Mouse (Mus musculus): ENCODE data around the gene Tpd52l2. TPM values are rescaled to one million over a fixed set of nuclear protein-coding genes. Genes with fewer than 3 reads are reported as not detected.
A peak's percentile ranks its signal among the peaks of the same experiment; 100 is the strongest.
"Not testable (repeated sequence)": the region's sequence is repeated elsewhere in the genome, so short reads cannot be mapped to it uniquely, and the experiment has no call there.

Tpd52l2 gene
- polyA plus RNA-seq, 1 experiment from 2014 or later = 109 TPM

DNA sequence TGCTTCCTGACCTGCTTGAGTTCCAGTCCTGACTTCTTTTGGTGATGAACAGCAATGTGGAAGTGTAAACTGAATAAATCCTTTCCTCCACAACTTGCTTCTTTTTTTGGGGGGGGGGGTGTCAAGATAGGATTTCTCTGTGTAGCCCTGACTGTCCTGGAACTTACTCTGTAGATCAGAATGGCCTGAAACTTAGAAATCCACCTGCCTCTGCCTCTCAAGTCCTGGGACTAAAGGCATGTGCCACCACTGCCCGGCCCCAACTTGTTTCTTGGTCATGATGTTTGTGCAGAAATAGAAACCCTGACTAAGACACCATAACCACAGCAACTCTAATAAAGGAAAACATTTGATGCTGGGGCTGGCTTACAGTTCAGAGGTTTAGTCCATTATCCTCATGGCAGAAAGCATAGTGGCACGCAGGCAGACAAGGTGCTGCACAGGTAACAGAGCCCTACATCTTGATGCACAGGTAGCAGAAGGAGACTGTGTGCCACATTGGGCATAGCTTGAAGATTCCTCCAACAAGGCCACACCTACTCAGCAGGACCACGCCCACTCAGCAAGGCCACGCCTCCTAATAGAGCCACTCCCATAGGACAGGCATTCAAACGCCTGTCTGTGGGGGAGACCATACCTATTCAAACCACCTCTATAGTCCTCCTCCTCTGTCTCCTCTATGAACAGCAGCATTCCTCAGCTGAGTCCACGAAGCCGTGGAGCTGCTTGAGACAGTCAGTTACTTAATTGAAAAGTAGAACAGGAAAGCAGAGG lies 5.3 kb upstream of the Tpd52l2 start:
- Histone ChIP-seq H3K4me2 (no peak overlapping the region), H3K36me3 (no peaks in the 10 kb centered on the region), H3K9ac (no peak overlapping the region), H3K27ac (replicated peaks) (no peak overlapping the region), H3K27me3 (replicated peaks) (0 out of 2 replicates have a peak, but pooled peaks cover 5% of the 10 kb centered on the region), H3K9me3 (no peaks in the 10 kb centered on the region), H3K4me3 (no peak overlapping the region), H3K4me1 (peaks cover 21% of the 10 kb centered on the region)
- WGBS = 29% methylated on average over 7 of the region's 7 CpGs
- ATAC-seq (ENCODE audit: extremely low read depth, insufficient number of reproducible peaks, low FRiP score, low TSS enrichment) = no peak

DNA sequence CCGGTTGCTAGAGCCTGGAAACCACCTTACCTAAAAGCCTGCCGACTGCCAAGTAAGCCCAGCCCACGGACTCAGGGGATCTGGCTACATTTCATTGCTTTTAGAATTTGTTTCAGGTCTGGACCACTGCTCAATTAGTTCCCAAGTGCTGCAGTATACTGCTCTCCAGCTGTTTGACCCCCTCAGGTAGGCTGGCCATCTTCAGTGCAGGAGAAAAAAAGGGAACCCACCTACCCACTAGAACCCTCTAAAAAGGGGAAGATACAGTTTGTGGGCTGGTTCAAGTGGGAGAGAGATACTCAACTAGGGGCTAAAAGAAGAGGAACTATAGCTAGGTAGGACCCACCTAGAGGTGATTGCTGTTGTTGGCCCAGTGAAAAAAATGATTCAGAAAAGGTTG lies 4.7 kb upstream of the Tpd52l2 start:
- Histone ChIP-seq H3K4me3 (no peak overlapping the region), H3K4me2 (no peak overlapping the region), H3K4me1 (peaks cover 17% of the 10 kb centered on the region), H3K9ac (no peak overlapping the region), H3K27me3 (replicated peaks) (0 out of 2 replicates have a peak, but pooled peaks cover 5% of the 10 kb centered on the region), H3K27ac (replicated peaks) (no peak overlapping the region), H3K9me3 (no peaks in the 10 kb centered on the region), H3K36me3 (no peaks in the 10 kb centered on the region)
- WGBS = 62% methylated on average over 3 of the region's 3 CpGs
- no peak for ATAC-seq (ENCODE audit: extremely low read depth, insufficient number of reproducible peaks, low FRiP score, low TSS enrichment)

- Histone ChIP-seq H3K9ac (no peak within 1 kb of the TSS), H3K4me2 (no peak within 1 kb of the TSS), H3K4me3 (no peak within 1 kb of the TSS), H3K27ac (replicated peaks) (no peak within 1 kb of the TSS), H3K4me1 (peaks cover 14% of the 10 kb centered on the region), H3K36me3 (no peaks in the 10 kb centered on the region), H3K27me3 (replicated peaks) (0 out of 2 replicates have a peak, but pooled peaks cover 5% of the 10 kb centered on the region), H3K9me3 (no peaks in the 10 kb centered on the region)
- WGBS = 81% methylated on average over 31 of the region's 31 CpGs
- no peak for ATAC-seq (ENCODE audit: extremely low read depth, insufficient number of reproducible peaks, low FRiP score, low TSS enrichment)
Observed at GRCm38 (mm10) chr2:181493156-181493927, 3.6 kb upstream of the Tpd52l2 start, which contains the start of gene Abhd16b. Gene Abhd16b (plus strand): TSS chr2:181493206.

DNA sequence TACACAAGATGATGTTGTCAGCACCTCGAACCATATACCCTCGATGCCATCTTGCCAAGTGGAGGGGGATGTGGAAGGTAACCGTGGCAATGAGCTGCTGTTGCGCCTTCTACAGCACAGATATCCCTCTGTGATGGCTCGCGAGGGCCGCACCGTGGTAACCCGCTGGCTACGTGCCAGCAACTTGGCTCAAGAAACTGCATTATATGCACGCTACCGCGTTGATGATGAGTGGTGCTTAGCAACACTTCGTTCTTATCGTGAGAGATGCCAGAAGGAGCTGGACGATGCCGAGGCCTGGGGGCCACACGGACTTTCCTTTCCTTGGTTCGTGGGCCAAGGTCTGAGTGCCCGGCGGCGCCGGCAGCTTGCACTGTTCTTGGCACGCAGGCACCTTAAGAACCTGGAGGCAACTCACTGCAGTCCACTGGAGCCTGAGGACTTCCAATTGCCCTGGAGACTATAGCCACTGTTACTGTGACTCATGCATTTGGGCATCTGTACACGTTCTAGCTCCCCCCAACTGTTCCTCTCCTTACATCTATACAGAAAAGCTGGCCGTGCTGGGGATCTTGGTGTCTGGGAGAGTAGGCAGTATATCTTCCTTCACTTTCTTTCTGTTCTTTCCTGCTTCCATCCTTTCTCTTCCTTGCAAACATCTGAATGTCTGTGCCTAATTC lies 2.5 kb upstream of the Tpd52l2 start:
- Histone ChIP-seq H3K27ac (replicated peaks) (no peak overlapping the region), H3K4me1 (peaks cover 19% of the 10 kb centered on the region), H3K9ac (no peak overlapping the region), H3K4me3 (no peak overlapping the region), H3K27me3 (replicated peaks) (0 out of 2 replicates have a peak, but pooled peaks cover 5% of the 10 kb centered on the region), H3K4me2 (no peak overlapping the region), H3K9me3 (no peaks in the 10 kb centered on the region), H3K36me3 (peaks cover 4% of the 10 kb centered on the region)
- 60% methylated on average over 26 of the region's 26 CpGs for WGBS
- no peak for ATAC-seq (ENCODE audit: extremely low read depth, insufficient number of reproducible peaks, low FRiP score, low TSS enrichment)

DNA sequence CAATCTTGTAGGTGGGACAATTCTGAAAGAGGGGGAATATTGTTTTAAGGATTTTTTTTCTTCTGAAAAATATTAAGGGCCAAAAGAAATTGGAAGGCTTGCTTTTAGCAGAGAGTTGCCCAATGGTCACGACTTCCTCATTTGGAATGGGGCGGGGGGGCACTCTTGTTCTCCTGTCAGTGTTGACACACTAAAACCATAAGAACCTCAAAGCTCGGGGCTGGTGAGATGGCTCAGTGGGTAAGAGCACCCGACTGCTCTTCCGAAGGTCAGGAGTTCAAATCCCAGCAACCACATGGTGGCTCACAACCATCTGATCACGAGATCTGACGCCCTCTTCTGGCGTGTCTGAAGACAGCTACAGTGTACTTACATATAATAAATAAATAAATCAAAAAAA lies 1.1 kb upstream of the Tpd52l2 start:
- H3K9me3 ChIP-seq; ATAC-seq (ENCODE audit: extremely low read depth, insufficient number of reproducible peaks, low FRiP score, low TSS enrichment); H3K9ac ChIP-seq; H3K27me3 ChIP-seq (replicated peaks): not testable (repeated sequence)
- Histone ChIP-seq H3K36me3 (peaks cover 18% of the 10 kb centered on the region), H3K4me3 (peak overlapping the region; percentile 88; the same call in 1 of the 2 replicates), H3K4me2 (peak overlapping the region; percentile 79), H3K27ac (replicated peaks) (peak overlapping the region; percentile 95; the same call in 1 of the 2 replicates), H3K4me1 (peaks cover 19% of the 10 kb centered on the region)
- 61% methylated on average over 8 of the region's 8 CpGs for WGBS

- H3K4me2 ChIP-seq = peak overlapping the region; percentile 79
- peaks cover 19% of the 10 kb centered on the region for H3K4me1 ChIP-seq
- H3K4me3 ChIP-seq = peak overlapping the region; percentile 88
- 16% methylated on average over 8 of the region's 8 CpGs for WGBS
- H3K27ac ChIP-seq (replicated peaks) = peak overlapping the region; percentile 95
- peak; percentile 44; the same call in 1 of the 2 replicates for ATAC-seq (ENCODE audit: extremely low read depth, insufficient number of reproducible peaks, low FRiP score, low TSS enrichment)
- H3K36me3 ChIP-seq = peaks cover 22% of the 10 kb centered on the region
- H3K9me3 ChIP-seq = no peaks in the 10 kb centered on the region
- peak overlapping the region; percentile 93 for H3K9ac ChIP-seq
- 0 out of 2 replicates have a peak, but pooled peaks cover 5% of the 10 kb centered on the region for H3K27me3 ChIP-seq (replicated peaks)
Observed at GRCm38 (mm10) chr2:181496281-181496680, 661 bp upstream of the Tpd52l2 start.

GRCm38 (mm10) chr2:181497548-181497875 lies 570 bp downstream of the Tpd52l2 start:
- peak overlapping the region; percentile 93 for H3K9ac ChIP-seq
- ATAC-seq (ENCODE audit: extremely low read depth, insufficient number of reproducible peaks, low FRiP score, low TSS enrichment) = peak; percentile 72
- H3K4me3 ChIP-seq = peak overlapping the region; percentile 88
- H3K4me2 ChIP-seq = peak overlapping the region; percentile 79
- 0 out of 2 replicates have a peak, but pooled peaks cover 5% of the 10 kb centered on the region for H3K27me3 ChIP-seq (replicated peaks)
- peak overlapping the region; percentile 95 for H3K27ac ChIP-seq (replicated peaks)
- under 1% methylated on average over 12 of the region's 12 CpGs for WGBS
- no peaks in the 10 kb centered on the region for H3K9me3 ChIP-seq
- peaks cover 19% of the 10 kb centered on the region for H3K4me1 ChIP-seq
- peaks cover 35% of the 10 kb centered on the region for H3K36me3 ChIP-seq

DNA sequence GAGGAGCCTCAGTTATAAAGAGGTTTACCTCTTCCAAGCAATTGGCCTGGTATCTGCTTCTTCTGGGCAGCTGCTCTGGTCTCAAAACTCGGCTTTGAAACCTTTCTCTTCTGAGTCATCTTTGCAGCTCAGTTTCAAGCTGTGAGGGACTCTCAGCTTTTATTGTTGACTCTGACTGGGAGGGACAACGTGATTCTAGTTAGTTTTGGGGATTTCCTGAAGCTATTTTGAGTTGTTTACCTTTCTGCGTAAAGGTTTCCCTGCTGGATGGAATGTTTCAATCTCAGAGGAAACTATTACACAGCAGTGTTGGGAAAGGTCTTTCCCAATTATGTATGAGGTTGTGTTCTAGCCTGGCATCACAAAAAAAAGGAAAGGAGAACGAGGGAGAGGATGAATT lies 1.7 kb downstream of the Tpd52l2 start:
- Histone ChIP-seq H3K4me2 (peak overlapping the region; percentile 79), H3K4me1 (peaks cover 19% of the 10 kb centered on the region), H3K27ac (replicated peaks) (no peak overlapping the region), H3K36me3 (peaks cover 46% of the 10 kb centered on the region), H3K9ac (no peak overlapping the region), H3K27me3 (replicated peaks) (no peaks in the 10 kb centered on the region), H3K9me3 (no peaks in the 10 kb centered on the region), H3K4me3 (no peak overlapping the region)
- 74% methylated on average over 4 of the region's 4 CpGs for WGBS
- no peak for ATAC-seq (ENCODE audit: extremely low read depth, insufficient number of reproducible peaks, low FRiP score, low TSS enrichment)

DNA sequence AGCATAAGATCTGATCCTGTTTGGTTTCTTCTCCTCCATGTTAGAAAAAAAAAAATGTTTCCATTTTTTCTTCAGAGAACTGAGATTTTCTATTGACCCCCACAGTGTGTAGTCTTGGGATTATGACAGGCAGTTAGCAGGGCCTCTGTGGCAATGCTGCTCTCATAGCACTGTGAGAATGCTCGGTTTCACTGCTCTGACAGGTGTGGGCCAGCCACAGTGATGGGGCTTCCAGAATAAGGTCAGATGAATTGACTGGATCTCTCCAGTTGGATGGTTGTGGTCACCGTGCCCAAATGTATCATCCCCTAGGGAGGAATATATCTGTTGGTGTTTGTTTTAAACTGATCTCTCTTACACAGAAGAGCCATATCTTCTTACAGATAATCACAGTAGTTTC lies 12.2 kb downstream of the Tpd52l2 start:
- Histone ChIP-seq H3K27ac (replicated peaks) (no peak overlapping the region), H3K36me3 (peaks cover 92% of the 10 kb centered on the region), H3K4me2 (no peak overlapping the region), H3K27me3 (replicated peaks) (no peaks in the 10 kb centered on the region), H3K4me3 (no peak overlapping the region), H3K4me1 (peaks cover 14% of the 10 kb centered on the region), H3K9me3 (no peaks in the 10 kb centered on the region), H3K9ac (no peak overlapping the region)
- no peak for ATAC-seq (ENCODE audit: extremely low read depth, insufficient number of reproducible peaks, low FRiP score, low TSS enrichment)
- WGBS = 89% methylated on average over 2 of the region's 2 CpGs

DNA sequence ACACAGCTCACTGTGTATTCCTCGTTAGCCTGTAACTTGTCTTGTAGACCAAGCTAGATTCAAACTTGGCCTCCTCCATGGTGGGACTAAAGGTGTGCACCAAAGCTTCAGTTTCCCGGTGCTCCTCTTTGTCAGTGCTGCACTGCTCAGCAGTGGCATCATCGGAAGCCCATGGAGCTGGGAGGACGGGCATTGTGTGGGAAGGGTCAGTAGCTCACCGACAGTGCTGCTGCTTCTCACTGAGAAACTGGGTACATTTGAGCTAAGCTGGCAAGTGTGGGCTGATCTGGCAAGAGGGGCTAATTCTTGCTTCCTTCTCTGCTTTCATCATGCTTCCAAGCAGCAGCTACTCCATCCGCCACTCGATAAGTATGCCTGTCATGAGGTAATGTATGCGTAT lies 14.3 kb downstream of the Tpd52l2 start:
- Histone ChIP-seq H3K36me3 (peaks cover 94% of the 10 kb centered on the region), H3K27me3 (replicated peaks) (no peaks in the 10 kb centered on the region), H3K9me3 (no peaks in the 10 kb centered on the region), H3K27ac (replicated peaks) (no peak overlapping the region), H3K4me3 (no peak overlapping the region), H3K4me2 (no peak overlapping the region), H3K4me1 (0 out of 2 replicates have a peak, but pooled peaks cover 2% of the 10 kb centered on the region), H3K9ac (no peak overlapping the region)
- 91% methylated on average over 8 of the region's 8 CpGs for WGBS
- ATAC-seq (ENCODE audit: extremely low read depth, insufficient number of reproducible peaks, low FRiP score, low TSS enrichment) = no peak

DNA sequence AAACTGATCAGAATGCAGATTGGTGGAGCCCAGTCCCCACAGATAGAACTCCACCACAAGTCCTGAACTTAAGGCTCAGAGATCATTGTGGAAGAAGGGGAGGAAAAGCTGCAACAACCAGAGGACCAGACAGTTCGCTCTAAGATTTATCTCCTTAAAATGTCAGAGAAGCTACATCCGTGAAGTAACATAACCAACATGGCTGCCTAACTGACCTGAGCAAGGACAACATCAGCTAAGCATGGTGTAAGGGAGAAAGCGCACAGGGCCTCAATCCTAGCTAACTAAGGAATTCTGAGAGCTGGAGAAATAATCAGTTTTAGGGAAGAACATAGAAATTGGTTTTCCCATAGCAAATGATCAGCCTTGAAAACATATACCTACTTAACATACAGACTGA lies 22.3 kb downstream of the Tpd52l2 start:
- H3K4me2 ChIP-seq = peak overlapping the region; percentile 88
- H3K4me1 ChIP-seq = peaks cover 38% of the 10 kb centered on the region
- peaks cover 55% of the 10 kb centered on the region for H3K36me3 ChIP-seq
- 69% methylated on average over 3 of the region's 3 CpGs for WGBS
- ATAC-seq (ENCODE audit: extremely low read depth, insufficient number of reproducible peaks, low FRiP score, low TSS enrichment) = no peak
- peak overlapping the region; percentile 98 for H3K9ac ChIP-seq
- H3K27ac ChIP-seq (replicated peaks) = peak overlapping the region; percentile 99
- no peaks in the 10 kb centered on the region for H3K9me3 ChIP-seq
- H3K27me3 ChIP-seq (replicated peaks) = no peaks in the 10 kb centered on the region
- H3K4me3 ChIP-seq = peak overlapping the region; percentile 99
